ENCODE assay signal across 8 mouse cellular contexts in the genomic region with DNA sequence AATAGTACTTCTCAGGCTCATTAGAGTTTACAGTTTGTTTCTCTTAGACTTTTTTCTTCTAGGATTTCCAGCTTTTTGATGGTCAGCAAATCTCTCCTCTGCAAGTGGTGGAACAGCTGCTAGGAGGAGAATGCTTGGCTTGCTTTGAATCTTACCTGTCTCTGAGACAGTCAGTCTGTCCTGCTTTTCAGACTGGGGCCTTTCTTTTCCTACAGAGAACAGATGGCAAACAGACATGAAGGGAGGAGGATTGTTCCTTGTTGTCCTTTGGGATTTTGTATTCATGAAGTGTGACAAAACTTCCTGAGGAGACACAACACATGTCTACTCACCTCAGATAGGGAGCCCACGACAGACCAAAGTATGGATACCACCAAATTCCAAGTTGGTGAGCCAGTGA. TPM values are rescaled to one million over a fixed set of nuclear protein-coding genes. Genes with fewer than 3 reads are reported as not detected.
DNase-seq lines count a peak whose midpoint lies in the region; ATAC-seq and TF ChIP-seq lines count a peak whose summit lies in the region.
"Had no signal": no experiment of that assay in that cellular context is flagged by ENCODE, and none has a peak within 500 bp of the region (broad histone marks: within the 10 kb centered on the region; RNA-seq: fewer than 3 reads in every experiment).

No protein-coding gene starts in this region.

- H3K4me3 ChIP-seq in liver, adult 2 months (ENCODE audit: insufficient read depth, low read depth, low read length), result no peak overlapping the region
- no peak overlapping the region for H3K4me3 ChIP-seq in liver, embryonic 12.5 days
- H3K4me3 ChIP-seq in forebrain, embryonic 12.5 days (replicated peaks), result no peak overlapping the region
- no peak overlapping the region for H3K4me3 ChIP-seq in hindbrain, postnatal 0 days (ENCODE audit: low read length)
- H3K4me3 ChIP-seq in small intestine, adult 2 months (ENCODE audit: low read depth, low read length), result no peak overlapping the region

- peak; percentile 8 for DNase-seq in liver, adult 2 months (ENCODE audit: extremely low read depth, low read depth, low spot score)
- no peak for DNase-seq in hindbrain, postnatal 0 days (ENCODE audit: low spot score)
- no peak for DNase-seq in right cerebral cortex, postnatal 36 days (ENCODE audit: low spot score in 2 of 2)
- DNase-seq in thymus, postnatal 14 days, result no peak
- DNase-seq: thymus, postnatal 36 days had no signal

- peak overlapping the region; percentile 72 for H3K27ac ChIP-seq in liver, adult 2 months (replicated peaks; ENCODE audit: insufficient read depth, low read depth, low read length)
- no peak overlapping the region for H3K27ac ChIP-seq in liver, embryonic 12.5 days
- peak overlapping the region; percentile 73 for H3K27ac ChIP-seq in forebrain, embryonic 12.5 days
- peak overlapping the region; percentile 74 for H3K27ac ChIP-seq in hindbrain, postnatal 0 days
- H3K27ac ChIP-seq in small intestine, adult 2 months (ENCODE audit: insufficient read depth, low read depth, low read length), result peak overlapping the region; percentile 48

- WGBS in liver, adult 2 months, result 35% methylated on average over 1 of the region's 1 CpGs
- 69% methylated on average over 1 of the region's 1 CpGs for WGBS in liver, embryonic 12.5 days (ENCODE audit: insufficient replicate concordance)
- 72% methylated on average over 1 of the region's 1 CpGs for WGBS in forebrain, embryonic 12.5 days
- 14% methylated on average over 1 of the region's 1 CpGs for WGBS in hindbrain, postnatal 0 days
- WGBS in small intestine, adult 2 months, result 19% methylated on average over 1 of the region's 1 CpGs

- ATAC-seq in liver, embryonic 12.5 days, result no peak
- no peak for ATAC-seq in forebrain, embryonic 12.5 days (ENCODE audit: low FRiP score)
- peak; percentile 37; the same call in 1 of the 2 replicates for ATAC-seq in hindbrain, postnatal 0 days

- H3K4me2 ChIP-seq in liver, embryonic 12.5 days, result no peak overlapping the region
- no peak overlapping the region for H3K4me2 ChIP-seq in forebrain, embryonic 12.5 days
- no peak overlapping the region for H3K4me2 ChIP-seq in hindbrain, postnatal 0 days (ENCODE audit: low read depth, low read length)

- peaks cover 5% of the 10 kb centered on the region; the same call in 1 of the 2 replicates for H3K36me3 ChIP-seq in liver, adult 2 months (ENCODE audit: control insufficient read depth, insufficient read depth, low read length)
- peaks cover 39% of the 10 kb centered on the region for H3K36me3 ChIP-seq in liver, embryonic 12.5 days
- no peaks in the 10 kb centered on the region; the same call in 1 of the 2 replicates for H3K36me3 ChIP-seq in forebrain, embryonic 12.5 days (replicated peaks)
- H3K36me3 ChIP-seq in hindbrain, postnatal 0 days (ENCODE audit: insufficient read depth, low read length), result no peaks in the 10 kb centered on the region
- no peaks in the 10 kb centered on the region for H3K36me3 ChIP-seq in small intestine, adult 2 months (ENCODE audit: control insufficient read depth, insufficient read depth, low read length)

- peaks cover 8% of the 10 kb centered on the region for H3K4me1 ChIP-seq in liver, adult 2 months (ENCODE audit: control insufficient read depth, insufficient read depth, low read length)
- peaks cover 14% of the 10 kb centered on the region for H3K4me1 ChIP-seq in liver, embryonic 12.5 days
- peaks cover 19% of the 10 kb centered on the region for H3K4me1 ChIP-seq in forebrain, embryonic 12.5 days
- H3K4me1 ChIP-seq in hindbrain, postnatal 0 days (ENCODE audit: insufficient read depth, low read length), result peaks cover 15% of the 10 kb centered on the region
- H3K4me1 ChIP-seq in small intestine, adult 2 months (ENCODE audit: control insufficient read depth, insufficient read depth, insufficient read length, low read length), result peaks cover 3% of the 10 kb centered on the region; the same call in 1 of the 2 replicates

- H3K27me3 ChIP-seq in liver, adult 2 months (ENCODE audit: control insufficient read depth, insufficient read depth, low read length), result no peaks in the 10 kb centered on the region
- H3K27me3 ChIP-seq in liver, embryonic 12.5 days (replicated peaks), result no peaks in the 10 kb centered on the region
- no peaks in the 10 kb centered on the region for H3K27me3 ChIP-seq in forebrain, embryonic 12.5 days
- H3K27me3 ChIP-seq in hindbrain, postnatal 0 days (ENCODE audit: insufficient read depth, low read length), result no peaks in the 10 kb centered on the region
- H3K27me3 ChIP-seq in small intestine, adult 2 months (ENCODE audit: control insufficient read depth, insufficient read depth, low read length), result no peaks in the 10 kb centered on the region

- peaks cover 3% of the 10 kb centered on the region; the same call in 1 of the 2 replicates for H3K79me2 ChIP-seq in liver, adult 2 months (ENCODE audit: control insufficient read depth, insufficient read depth, low read length)

- TF ChIP-seq CTCF in liver, adult 2 months (IDR thresholded peaks at IDR 0.05; ENCODE audit: low read depth, low read length), result no peak
- no peak for TF ChIP-seq CTCF in hindbrain, postnatal 0 days (IDR thresholded peaks at IDR 0.05; ENCODE audit: low read depth)
- TF ChIP-seq CTCF in small intestine, adult 2 months (IDR thresholded peaks at IDR 0.05; ENCODE audit: extremely low read depth, insufficient read length, insufficient replicate concordance, low read depth, low read length), result no peak

- no peak overlapping the region for H3K9ac ChIP-seq in liver, adult 2 months (ENCODE audit: low read depth, low read length)
- H3K9ac ChIP-seq in liver, embryonic 12.5 days, result no peak overlapping the region
- H3K9ac ChIP-seq in forebrain, embryonic 12.5 days, result no peak overlapping the region
- H3K9ac ChIP-seq in hindbrain, postnatal 0 days (replicated peaks; ENCODE audit: low read length), result no peak overlapping the region

- no peak for TF ChIP-seq POLR2A in liver, adult 2 months (IDR thresholded peaks at IDR 0.05; ENCODE audit: extremely low read depth, insufficient read depth, low read length)
- no peak for TF ChIP-seq POLR2A in small intestine, adult 2 months (IDR thresholded peaks at IDR 0.05; ENCODE audit: low read depth, low read length)

- no peaks in the 10 kb centered on the region for H3K9me3 ChIP-seq in liver, embryonic 12.5 days (replicated peaks)
- no peaks in the 10 kb centered on the region for H3K9me3 ChIP-seq in forebrain, embryonic 12.5 days
- H3K9me3 ChIP-seq in hindbrain, postnatal 0 days (ENCODE audit: low read length), result no peaks in the 10 kb centered on the region

RNA-seq across cellular contexts. Expression of gene Eif2b3, which starts 21.6 kb away (rescaled TPM):
- total RNA-seq in liver, adult 2 months (2014; rRNA removed), result 8.0 and 9.5 TPM in 2 replicates
- polyA plus RNA-seq in liver, adult 2 months (2012; rRNA removed), result 3.9 and 4.5 TPM in 2 replicates
- polyA plus RNA-seq in liver, embryonic 12.5 days (2016; fragmentation: Nextera tagmentation; extraction: Ambion mirVana), result 55.2 and 55.3 TPM in 2 replicates
- polyA plus RNA-seq in forebrain, embryonic 12.5 days (2016; fragmentation: Nextera tagmentation; extraction: Ambion mirVana), result 41.0 and 44.1 TPM in 2 replicates
- 13.1 and 16.7 TPM in 2 replicates for total RNA-seq in hindbrain, postnatal 0 days (2014; rRNA removed)
- 56.9 and 58.5 TPM in 2 replicates for polyA plus RNA-seq in hindbrain, postnatal 0 days (2015; fragmentation: Nextera tagmentation; extraction: Ambion mirVana)
- 0.86 and 1.5 TPM in 2 replicates for polyA plus RNA-seq in small intestine, adult 2 months (2012; rRNA removed)

RNA-seq across cellular contexts. Expression of gene Hectd3, which starts 45.7 kb away (rescaled TPM):
- 22.6 and 23.7 TPM in 2 replicates for total RNA-seq in liver, adult 2 months (2014; rRNA removed)
- 57.6 and 83.2 TPM in 2 replicates for polyA plus RNA-seq in liver, adult 2 months (2012; rRNA removed)
- 11.8 TPM in 2 replicates for polyA plus RNA-seq in liver, embryonic 12.5 days (2016; fragmentation: Nextera tagmentation; extraction: Ambion mirVana)
- 17.1 and 21.2 TPM in 2 replicates for polyA plus RNA-seq in forebrain, embryonic 12.5 days (2016; fragmentation: Nextera tagmentation; extraction: Ambion mirVana)
- 47.4 and 49.5 TPM in 2 replicates for total RNA-seq in hindbrain, postnatal 0 days (2014; rRNA removed)
- 18.5 and 20.2 TPM in 2 replicates for polyA plus RNA-seq in hindbrain, postnatal 0 days (2015; fragmentation: Nextera tagmentation; extraction: Ambion mirVana)
- polyA plus RNA-seq in small intestine, adult 2 months (2012; rRNA removed), result 68.8 and 261 TPM in 2 replicates

RNA-seq across cellular contexts. Expression of gene Urod, which starts 46.6 kb away (rescaled TPM):
- 87.9 and 97.6 TPM in 2 replicates for total RNA-seq in liver, adult 2 months (2014; rRNA removed)
- 89.0 and 104 TPM in 2 replicates for polyA plus RNA-seq in liver, adult 2 months (2012; rRNA removed)
- polyA plus RNA-seq in liver, embryonic 12.5 days (2016; fragmentation: Nextera tagmentation; extraction: Ambion mirVana), result 547 and 565 TPM in 2 replicates
- polyA plus RNA-seq in forebrain, embryonic 12.5 days (2016; fragmentation: Nextera tagmentation; extraction: Ambion mirVana), result 76.0 and 78.0 TPM in 2 replicates
- total RNA-seq in hindbrain, postnatal 0 days (2014; rRNA removed), result 40.7 and 64.4 TPM in 2 replicates
- polyA plus RNA-seq in hindbrain, postnatal 0 days (2015; fragmentation: Nextera tagmentation; extraction: Ambion mirVana), result 52.2 and 54.0 TPM in 2 replicates
- polyA plus RNA-seq in small intestine, adult 2 months (2012; rRNA removed), result 19.8 and 35.5 TPM in 2 replicates

RNA-seq across cellular contexts. Expression of gene Ptch2, which starts 55.1 kb away (rescaled TPM):
- 0.18 and 0.34 TPM in 2 replicates for total RNA-seq in liver, adult 2 months (2014; rRNA removed)
- polyA plus RNA-seq in liver, adult 2 months (2012; rRNA removed), result 1.0 and 1.4 TPM in 2 replicates
- polyA plus RNA-seq in liver, embryonic 12.5 days (2016; fragmentation: Nextera tagmentation; extraction: Ambion mirVana), result 1.3 and 1.4 TPM in 2 replicates
- polyA plus RNA-seq in forebrain, embryonic 12.5 days (2016; fragmentation: Nextera tagmentation; extraction: Ambion mirVana), result 5.9 and 6.7 TPM in 2 replicates
- total RNA-seq in hindbrain, postnatal 0 days (2014; rRNA removed), result 16.1 and 18.8 TPM in 2 replicates
- 4.1 and 4.4 TPM in 2 replicates for polyA plus RNA-seq in hindbrain, postnatal 0 days (2015; fragmentation: Nextera tagmentation; extraction: Ambion mirVana)
- 2.4 and 3.7 TPM in 2 replicates for polyA plus RNA-seq in small intestine, adult 2 months (2012; rRNA removed)
